Mouse (Mus musculus) heart, postnatal 25 days (tissue): ENCODE measurements around the gene Apoe. TPM values are rescaled to one million over a fixed set of nuclear protein-coding genes. Genes with fewer than 3 reads are reported as not detected.

ENCODE experiments used
- DNase-seq: peaks from one replicate; pipeline ENCODE4 v3.0.0; 2022; ENCODE audit warnings: low spot score
- intact Hi-C: fragments of 180-260 bp; cut with DNase I; formaldehyde crosslinking; loops from one replicate; pipeline ENCODE4 v1.15.1; 2025
- total RNA-seq, 2 experiments: library from RNA; stranded (reverse); gene quantifications; 2 replicates each; pipeline ENCODE4 v1.2.3; 2021

Gene Apoe
- 100 to 1,000 TPM; 309 to 319 TPM for total RNA-seq

DNA sequence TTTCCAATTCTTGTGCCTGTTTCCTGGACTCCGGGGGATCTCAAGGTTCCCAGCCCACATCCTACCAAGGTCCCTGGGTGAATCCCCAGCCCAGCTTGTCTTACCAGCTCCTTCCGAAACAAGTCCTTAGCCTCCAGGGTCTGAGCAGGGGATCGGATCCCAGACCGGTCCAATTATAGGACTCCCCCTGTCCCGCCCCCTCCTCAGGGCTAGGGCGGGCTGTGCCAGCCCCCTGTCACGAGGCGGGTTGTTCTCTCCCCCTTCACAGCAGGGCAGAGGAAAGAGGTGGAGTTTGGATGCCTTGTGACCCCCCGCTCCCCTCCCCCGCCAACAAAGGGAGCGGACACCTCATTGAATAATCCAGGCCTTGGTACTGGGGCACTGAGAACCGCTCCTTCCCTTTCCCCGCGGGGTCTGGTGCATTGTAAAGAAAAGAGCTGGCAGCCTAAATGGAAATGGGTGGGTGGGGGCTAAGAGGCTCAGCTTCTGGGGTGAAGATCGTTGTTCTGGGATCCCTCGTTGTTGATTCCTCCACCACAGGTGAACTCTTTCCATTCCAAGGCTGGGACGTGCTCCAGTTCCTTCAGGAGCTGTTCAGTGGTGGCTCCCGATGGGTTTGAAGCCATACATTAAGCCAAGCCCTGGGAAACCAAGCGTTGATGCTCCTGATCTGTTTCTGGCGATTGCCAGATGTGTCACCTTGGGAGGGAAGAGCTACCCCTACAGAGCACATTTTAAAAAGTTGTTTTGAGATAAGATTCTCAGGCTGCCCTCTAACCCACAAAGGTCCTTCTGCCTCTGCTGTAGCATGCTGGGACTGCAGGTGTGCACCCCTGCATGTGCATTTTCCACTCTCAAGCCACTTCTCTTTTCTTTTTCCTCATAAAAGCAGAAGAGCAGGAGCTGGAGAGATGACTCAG is at the start of gene Apoe:
Apoe (minus strand) TSS at position 282 of the 920 bp plus-strand sequence.
- peak; percentile 75 for DNase-seq
- intact Hi-C loops, result no loop called here

DNA sequence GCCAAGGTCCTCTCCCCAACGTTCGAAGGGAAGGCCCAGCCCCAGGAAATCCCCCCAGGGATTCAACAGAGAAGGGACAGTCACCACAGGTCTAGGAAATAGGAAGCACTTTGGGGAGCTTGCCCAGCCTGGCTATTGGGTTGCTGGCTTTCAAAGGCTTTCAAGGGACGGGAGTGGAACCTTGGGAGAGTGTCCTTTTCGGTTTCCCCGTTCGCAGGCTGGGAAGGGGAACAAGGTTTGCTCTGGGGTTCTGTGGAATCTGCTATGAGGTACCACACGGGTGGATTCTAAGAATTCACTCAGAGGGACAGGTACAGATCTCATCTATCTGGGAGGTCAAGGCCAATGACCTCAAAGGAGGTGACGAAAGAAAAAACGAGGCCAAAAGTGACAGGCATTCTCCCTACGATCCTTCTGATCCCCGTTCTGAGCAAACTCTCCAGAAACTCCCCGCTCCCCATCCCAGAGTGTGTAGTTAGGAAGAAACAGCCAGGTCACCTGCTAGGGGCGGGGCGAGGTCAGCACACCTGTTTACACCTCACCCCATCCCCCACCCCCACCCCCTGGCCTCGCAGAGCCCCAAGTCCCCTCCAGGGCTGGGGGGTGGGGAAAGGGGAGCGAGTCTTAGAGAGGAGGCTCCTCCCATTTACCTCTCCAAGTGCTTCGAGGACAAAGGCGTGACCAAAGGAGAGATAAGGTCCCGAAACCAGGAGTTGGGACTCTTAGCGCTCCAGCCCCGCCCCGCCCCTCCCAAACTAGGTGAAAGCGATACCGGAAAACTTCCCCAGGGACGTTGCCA is 48.6 kb upstream of the Apoe start:
- intact Hi-C loops, result loop anchor here (2.0 kb wide), 1 partner anchor 25 kb away; no protein-coding TSS in a partner anchor
- no peak for DNase-seq

GRCm38 (mm10) chr7:19746426-19747201 is 47.6 kb upstream of the Apoe start:
- DNase-seq, result no peak
- intact Hi-C loops, result loop anchor here (2.0 kb wide), 1 partner anchor 24 kb away; no protein-coding TSS in a partner anchor

DNA sequence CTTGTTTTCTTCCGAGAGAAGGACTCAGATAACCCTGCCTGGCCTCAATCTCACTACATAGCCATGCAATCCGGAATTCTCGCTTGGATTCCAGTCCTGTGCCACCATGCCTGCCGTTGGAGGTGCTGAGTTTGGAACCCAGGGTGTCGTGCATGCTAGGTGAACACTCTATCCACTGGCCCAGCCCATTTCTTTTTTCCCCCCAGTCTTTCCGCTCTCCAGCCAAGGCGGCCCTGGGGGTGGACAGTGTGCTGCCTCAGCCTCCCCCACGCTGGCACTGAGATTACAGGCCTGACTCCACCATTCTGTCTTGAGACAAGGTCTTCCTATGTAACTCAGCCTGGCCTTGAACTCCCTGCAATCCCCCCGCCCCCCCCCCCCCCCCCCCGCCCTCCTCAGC is 47.0 kb upstream of the Apoe start:
- intact Hi-C loops, result loop anchor here (2.0 kb wide), 1 partner anchor 23 kb away; no protein-coding TSS in a partner anchor
- DNase-seq, result no peak

DNA sequence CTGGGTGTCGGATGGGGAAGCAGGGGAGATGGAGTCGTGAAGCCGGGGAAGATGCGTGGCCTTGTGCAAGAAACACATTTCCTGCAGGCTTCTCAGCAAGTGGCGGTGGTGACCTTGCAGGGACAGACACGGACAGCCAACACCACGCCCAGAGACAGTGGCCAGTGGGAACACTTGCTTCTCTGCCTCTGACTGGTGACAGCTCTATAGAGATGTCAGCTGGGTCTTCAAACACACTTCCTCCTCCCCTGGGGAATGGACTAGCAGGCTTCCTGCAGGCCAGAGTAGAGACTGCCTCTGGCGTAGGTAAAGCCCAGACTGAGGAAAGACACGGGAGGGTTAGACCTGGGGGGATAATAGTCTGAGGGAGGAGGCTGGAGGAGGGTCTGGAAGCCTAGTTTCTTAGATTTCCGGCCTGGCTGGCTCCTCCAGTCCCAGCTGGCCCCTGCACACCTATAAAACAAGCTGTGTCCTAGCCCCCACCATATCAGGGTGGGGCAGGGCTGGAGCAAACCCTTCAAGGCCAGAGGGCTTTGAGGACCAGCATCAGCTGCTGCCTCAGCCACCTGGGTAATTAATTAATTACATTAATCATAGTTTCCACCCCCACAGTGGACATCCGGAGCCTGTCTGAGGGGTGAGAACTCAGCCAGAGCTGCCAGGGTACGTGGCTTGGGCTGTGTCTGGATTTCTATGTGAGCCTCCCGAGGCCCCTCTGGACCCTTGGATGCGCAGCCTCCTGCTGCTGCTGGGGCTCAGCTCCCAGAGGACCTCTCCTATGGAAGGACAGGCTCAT is 45.8 kb upstream of the Apoe start:
- DNase-seq, result peak; percentile 48
- intact Hi-C loops, result no loop called here

- no peak for DNase-seq
- intact Hi-C loops, result loop anchor here (2.0 kb wide), 1 partner anchor 27 kb away; no protein-coding TSS in a partner anchor
These were observed 44.8 kb upstream of the Apoe start for GRCm38 (mm10) chr7:19743791-19744190.

DNA sequence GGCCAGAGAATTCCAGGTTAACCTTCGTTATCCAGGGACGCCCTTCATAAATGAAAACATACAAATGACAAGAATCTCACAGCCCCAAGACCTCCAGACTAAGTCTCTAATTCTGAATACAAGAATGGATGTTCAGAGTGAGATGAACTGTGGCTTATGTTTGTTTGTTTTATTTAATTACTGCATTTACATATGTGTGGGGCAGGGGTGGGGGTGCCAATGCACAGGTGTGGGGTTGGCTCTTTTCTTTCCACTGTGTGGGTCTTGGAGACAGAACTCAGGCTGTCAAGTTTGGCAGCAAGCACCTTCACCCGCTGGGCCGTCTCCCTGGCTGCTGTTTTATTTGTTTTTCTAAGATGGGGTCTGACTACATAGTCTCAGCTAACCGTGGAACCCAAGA is 43.5 kb upstream of the Apoe start:
- intact Hi-C loops, result loop anchor here (2.0 kb wide), 1 partner anchor 26 kb away; no protein-coding TSS in a partner anchor
- no peak for DNase-seq

GRCm38 (mm10) chr7:19741329-19742031 is 42.5 kb upstream of the Apoe start:
- no peak for DNase-seq
- intact Hi-C loops, result loop anchor here (2.0 kb wide), 1 partner anchor 25 kb away; no protein-coding TSS in a partner anchor

GRCm38 (mm10) chr7:19740269-19740668 is 41.3 kb upstream of the Apoe start:
- no peak for DNase-seq
- intact Hi-C loops, result no loop called here

- no peak for DNase-seq
- intact Hi-C loops, result no loop called here
These were observed 39.8 kb upstream of the Apoe start for GRCm38 (mm10) chr7:19738771-19739170.

DNA sequence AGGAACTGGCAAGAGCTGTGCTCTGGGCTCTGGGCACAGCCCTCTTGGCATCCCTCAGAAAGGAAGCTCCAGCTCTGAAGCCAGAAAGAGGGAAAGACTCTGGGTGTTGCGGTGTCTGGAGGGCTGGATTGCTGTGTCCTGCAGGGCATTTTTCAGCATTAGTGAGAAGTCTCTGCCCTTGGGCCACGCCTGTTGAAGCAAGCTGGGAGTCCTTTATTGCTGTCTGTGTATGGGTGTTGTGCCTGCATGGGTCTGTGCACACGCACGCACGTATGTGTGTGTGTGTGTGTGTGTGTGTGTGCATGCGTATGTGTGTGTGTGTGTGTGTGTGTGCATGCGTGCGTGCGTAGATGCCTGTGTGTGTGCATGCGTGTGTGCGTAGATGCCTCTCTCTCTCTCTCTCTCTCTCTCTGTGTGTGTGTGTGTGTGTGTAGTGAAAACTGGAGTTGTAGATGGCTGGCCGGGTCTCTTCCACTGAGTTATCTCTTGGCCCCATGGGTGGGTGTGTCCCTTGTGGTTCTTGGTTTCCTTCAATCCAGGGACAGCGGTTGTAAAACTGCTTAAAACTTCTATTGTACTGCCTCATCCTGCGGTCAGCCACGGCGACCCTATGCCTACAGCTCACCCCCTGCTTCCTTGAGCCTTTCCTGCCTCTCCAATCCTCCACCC is 37.5 kb upstream of the Apoe start:
- DNase-seq, result no peak
- intact Hi-C loops, result no loop called here

- no peak for DNase-seq
- intact Hi-C loops, result no loop called here
These were observed 35.2 kb upstream of the Apoe start for GRCm38 (mm10) chr7:19734178-19734666.

GRCm38 (mm10) chr7:19726541-19726940 is 27.6 kb upstream of the Apoe start:
- intact Hi-C loops, result no loop called here

DNA sequence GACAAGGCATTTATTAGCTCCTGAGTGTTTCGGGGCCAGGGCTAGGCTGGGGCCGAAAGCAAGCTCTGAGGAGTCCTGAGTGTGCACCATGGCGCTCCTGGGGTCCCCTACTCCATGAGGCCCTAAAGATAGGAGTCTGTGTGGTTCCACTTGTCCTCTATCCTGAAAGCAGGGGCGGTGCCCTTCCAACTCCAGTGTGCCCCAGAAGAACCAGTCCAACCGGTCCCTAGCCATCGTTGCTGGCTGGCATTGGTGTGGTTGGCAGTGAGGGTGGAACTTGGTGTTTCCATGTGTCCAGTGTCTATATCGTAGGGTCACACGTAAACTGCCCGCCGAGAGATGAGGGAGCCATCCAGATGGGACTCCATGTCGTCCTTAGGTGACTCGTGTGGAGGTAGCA is 25.2 kb upstream of the Apoe start:
- DNase-seq, result no peak
- intact Hi-C loops, result loop anchor here (1.0 kb wide), 1 partner anchor 9 kb away; no protein-coding TSS in a partner anchor

More at GRCm38 (mm10) chr7:19726541-19726940, 27.6 kb upstream of the Apoe start:
- DNase-seq, result no peak

- intact Hi-C loops, result loop anchor here (2.0 kb wide), 1 partner anchor 24 kb away; no protein-coding TSS in a partner anchor
- peak; percentile 65 for DNase-seq
These were observed 23.8 kb upstream of the Apoe start for GRCm38 (mm10) chr7:19722754-19723195.

- DNase-seq, result no peak
- intact Hi-C loops, result no loop called here
These were observed 20.2 kb upstream of the Apoe start for GRCm38 (mm10) chr7:19719200-19719599.

GRCm38 (mm10) chr7:19718297-19718952 is 19.4 kb upstream of the Apoe start:
- intact Hi-C loops, result no loop called here

More at GRCm38 (mm10) chr7:19718297-19718952, 19.4 kb upstream of the Apoe start:
- no peak for DNase-seq
